Mouse (Mus musculus) forebrain, embryonic 15.5 days (tissue): ENCODE results near the gene Vps13d. TPM values are rescaled to one million over a fixed set of nuclear protein-coding genes. Genes with fewer than 3 reads are reported as not detected.

Experiments used
- ATAC-seq: fragments of 200-750 bp; cut with Nextera tagmentation; replicated peaks from 2 replicates; pipeline ENCODE4 v1.8.0; 2017; ENCODE audit warnings: mild to moderate bottlenecking, moderate TSS enrichment, moderate library complexity
- H3K27ac ChIP-seq: fragments of 300-500 bp; sonication (generic); replicated peaks from 2 replicates; pipeline ENCODE4 v1.5.1; 2015; ENCODE audit warnings: mild to moderate bottlenecking, inconsistent platforms
- H3K27me3 ChIP-seq: fragments of 300-500 bp; sonication (generic); 2 replicates; pipeline ENCODE4 v1.6.1; 2015; ENCODE audit warnings: inconsistent platforms
- H3K36me3 ChIP-seq: fragments of 300-500 bp; sonication (generic); 2 replicates; pipeline ENCODE4 v1.6.1; 2015; ENCODE audit warnings: mild to moderate bottlenecking, inconsistent platforms
- H3K4me1 ChIP-seq: fragments of 300-500 bp; sonication (generic); 2 replicates; pipeline ENCODE4 v1.6.1; 2015; ENCODE audit warnings: inconsistent platforms
- H3K4me2 ChIP-seq: fragments of 300-500 bp; sonication (generic); replicated peaks from 2 replicates; pipeline ENCODE4 v1.6.1; 2015; ENCODE audit warnings: mild to moderate bottlenecking, inconsistent platforms
- H3K4me3 ChIP-seq: fragments of 300-500 bp; sonication (generic); 2 replicates; pipeline ENCODE4 v1.5.1; 2015; ENCODE audit warnings: mild to moderate bottlenecking, inconsistent platforms
- H3K9ac ChIP-seq: fragments of 300-500 bp; sonication (generic); replicated peaks from 2 replicates; pipeline ENCODE4 v1.6.1; 2015; ENCODE audit warnings: mild to moderate bottlenecking, inconsistent platforms
- H3K9me3 ChIP-seq: fragments of 300-500 bp; sonication (generic); 2 replicates; pipeline ENCODE4 v1.6.1; 2016; ENCODE audit warnings: inconsistent platforms
- WGBS: fragments of 180-500 bp; shearing (Covaris S2); methylation state at CpG from one replicate; pipeline ENCODE4 v1.1.7; 2015; ENCODE audit warnings: mixed read lengths; 5-methylcytosine and 5-hydroxymethylcytosine counted together
- polyA plus RNA-seq: library from polyadenylated mRNA; unstranded; fragments of >200 nt; fragmentation: Nextera tagmentation; extraction: Ambion mirVana; gene quantifications from 2 replicates; pipeline ENCODE4 v1.2.1, GENCODE M21; 2015

Vps13d gene
- polyA plus RNA-seq, 1 experiment from 2014 or later = 9.4 TPM

DNA sequence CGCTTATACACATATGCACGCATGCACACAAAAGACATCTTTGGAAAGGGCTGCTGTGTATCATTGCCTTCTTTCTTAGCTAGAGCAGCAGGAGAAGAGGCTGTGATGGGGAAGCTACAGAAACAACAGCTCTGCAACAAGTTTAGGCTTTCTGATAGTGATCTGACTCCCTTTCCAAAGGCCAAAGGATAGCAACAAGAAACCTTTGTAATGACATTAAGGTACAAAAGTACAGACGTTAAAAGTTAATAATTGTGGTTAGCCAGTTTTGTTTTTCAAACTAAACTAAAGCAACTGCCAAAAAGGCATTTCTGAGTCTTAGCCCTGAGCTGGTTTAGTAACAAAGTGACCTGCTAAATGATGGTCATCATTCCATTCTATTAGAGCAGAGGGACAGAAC lies 139.0 kb downstream of the Vps13d start:
- Histone ChIP-seq H3K4me3 (no peak overlapping the region), H3K27me3 (no peaks in the 10 kb centered on the region), H3K9me3 (no peaks in the 10 kb centered on the region), H3K4me2 (no peak overlapping the region), H3K36me3 (peaks cover 54% of the 10 kb centered on the region), H3K9ac (no peak overlapping the region), H3K4me1 (peaks cover 6% of the 10 kb centered on the region), H3K27ac (no peak overlapping the region)
- WGBS = 86% methylated on average over 3 of the region's 3 CpGs
- no peak for ATAC-seq

DNA sequence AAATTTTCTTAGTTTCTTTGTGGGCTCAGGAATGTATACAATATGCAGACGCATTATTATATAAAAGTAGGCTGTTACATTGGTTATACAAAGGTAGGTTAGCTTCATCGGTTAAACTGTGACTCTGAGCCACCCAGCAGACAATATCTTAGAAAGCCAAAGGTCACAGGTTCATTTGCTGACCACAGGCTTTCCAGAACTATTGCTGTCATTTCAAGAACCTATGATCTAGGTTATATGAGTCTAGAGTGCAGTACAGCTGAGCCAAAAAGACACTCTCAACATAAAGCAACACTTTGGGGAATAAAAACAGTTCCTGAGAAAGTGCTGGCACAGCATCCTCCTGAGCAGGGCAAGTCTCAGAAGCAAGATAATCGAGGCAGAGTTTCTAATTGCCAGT lies 140.4 kb downstream of the Vps13d start:
- H3K9ac ChIP-seq = no peak overlapping the region
- no peak for ATAC-seq
- peaks cover 46% of the 10 kb centered on the region for H3K36me3 ChIP-seq
- H3K4me2 ChIP-seq = no peak overlapping the region
- H3K4me1 ChIP-seq = peaks cover 6% of the 10 kb centered on the region
- H3K27ac ChIP-seq = no peak overlapping the region
- H3K27me3 ChIP-seq = no peaks in the 10 kb centered on the region
- no peak overlapping the region for H3K4me3 ChIP-seq
- WGBS = 63% methylated on average over 3 of the region's 3 CpGs
- no peaks in the 10 kb centered on the region for H3K9me3 ChIP-seq

DNA sequence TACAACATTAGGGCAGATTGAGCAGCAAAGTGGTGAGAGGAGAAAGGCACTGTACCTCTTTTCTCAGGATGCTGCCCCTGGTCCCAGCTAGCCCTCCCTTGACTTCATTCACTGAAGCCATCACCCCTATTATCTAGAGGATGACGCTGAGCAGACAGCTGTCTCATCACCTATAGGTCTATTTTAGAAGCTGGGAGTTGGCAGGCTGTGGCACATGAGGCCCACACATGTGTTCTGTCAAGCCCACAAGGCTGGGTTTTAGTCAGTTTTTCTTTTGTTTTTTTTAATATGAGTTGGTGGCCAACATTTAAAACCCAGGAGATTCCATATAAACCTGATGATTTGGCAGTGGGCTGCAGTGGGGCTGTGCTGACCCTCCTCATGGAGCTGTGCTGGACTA lies 142.1 kb downstream of the Vps13d start:
- ATAC-seq = no peak
- Histone ChIP-seq H3K4me3 (no peak overlapping the region), H3K4me2 (no peak overlapping the region), H3K9ac (no peak overlapping the region), H3K9me3 (no peaks in the 10 kb centered on the region), H3K4me1 (peaks cover 6% of the 10 kb centered on the region), H3K27ac (no peak overlapping the region), H3K36me3 (peaks cover 38% of the 10 kb centered on the region), H3K27me3 (no peaks in the 10 kb centered on the region)
- WGBS = 83% methylated on average over 1 of the region's 1 CpGs

DNA sequence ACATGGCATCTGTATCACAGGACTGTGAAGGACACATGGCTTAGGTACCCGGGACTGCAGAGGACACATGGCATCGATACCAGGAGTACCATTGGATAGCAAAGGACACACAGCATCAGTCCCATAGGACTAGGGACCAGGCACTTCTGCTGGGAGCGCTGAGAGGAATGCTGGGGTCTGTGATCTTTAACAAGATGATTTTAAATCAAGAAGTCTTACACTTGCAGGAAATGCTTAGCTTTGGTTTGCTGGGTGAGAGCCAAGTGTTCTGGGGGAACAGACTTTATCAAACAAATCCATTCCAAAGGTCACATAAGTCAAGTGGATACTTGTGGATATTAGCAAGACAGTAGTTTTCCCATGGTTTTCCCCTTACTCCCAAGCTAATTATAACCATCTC lies 142.5 kb downstream of the Vps13d start:
- no peak for ATAC-seq
- Histone ChIP-seq H3K36me3 (peaks cover 38% of the 10 kb centered on the region), H3K27ac (no peak overlapping the region), H3K4me3 (no peak overlapping the region), H3K4me2 (no peak overlapping the region), H3K27me3 (no peaks in the 10 kb centered on the region), H3K9me3 (no peaks in the 10 kb centered on the region), H3K4me1 (peaks cover 6% of the 10 kb centered on the region), H3K9ac (no peak overlapping the region)
- WGBS = 90% methylated on average over 3 of the region's 3 CpGs

DNA sequence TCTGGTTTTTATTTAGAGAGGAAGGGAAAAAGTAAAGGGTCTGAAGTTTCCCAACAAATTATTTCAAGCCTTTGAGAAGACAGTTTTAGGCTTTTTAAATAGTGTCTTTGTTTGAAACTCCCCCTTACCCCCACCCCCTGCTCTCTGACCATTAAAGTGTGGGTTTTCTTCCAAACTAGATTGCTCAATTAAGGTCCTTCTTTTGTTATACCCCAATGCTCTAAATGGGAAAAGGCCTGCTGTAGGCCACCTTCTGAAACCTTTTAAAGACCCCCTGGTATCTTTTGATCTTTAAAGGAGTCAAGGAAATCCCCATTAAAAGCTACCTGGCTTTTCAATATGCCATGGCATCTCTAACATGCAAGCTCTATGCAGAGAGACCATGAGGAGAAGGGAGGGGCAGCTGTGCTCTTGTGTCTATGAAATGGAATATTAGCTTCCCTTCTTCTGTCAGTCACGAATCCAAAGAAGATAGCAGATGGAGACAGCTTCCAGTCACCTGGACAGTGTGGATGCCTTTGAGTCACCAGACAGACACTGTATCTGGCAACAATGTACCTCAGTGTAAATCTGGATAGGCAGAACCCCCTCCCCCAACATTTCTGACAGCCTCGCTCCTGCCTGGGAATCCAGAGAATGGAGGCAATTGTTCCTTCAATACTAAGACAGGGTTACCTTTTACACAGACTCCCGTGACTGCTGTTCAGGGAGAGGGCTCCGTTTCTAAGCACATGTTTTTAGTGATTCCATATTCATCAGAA lies 143.4 kb downstream of the Vps13d start:
- Histone ChIP-seq H3K36me3 (peaks cover 30% of the 10 kb centered on the region), H3K4me2 (no peak overlapping the region), H3K4me3 (no peak overlapping the region), H3K27me3 (no peaks in the 10 kb centered on the region), H3K27ac (0 out of 2 replicates have a peak overlapping the region, but pooled peaks have one; percentile 27), H3K9ac (no peak overlapping the region), H3K4me1 (peaks cover 6% of the 10 kb centered on the region), H3K9me3 (no peaks in the 10 kb centered on the region)
- 25% methylated on average over 4 of the region's 4 CpGs for WGBS
- ATAC-seq = no peak; the same call in 1 of the 2 replicates

DNA sequence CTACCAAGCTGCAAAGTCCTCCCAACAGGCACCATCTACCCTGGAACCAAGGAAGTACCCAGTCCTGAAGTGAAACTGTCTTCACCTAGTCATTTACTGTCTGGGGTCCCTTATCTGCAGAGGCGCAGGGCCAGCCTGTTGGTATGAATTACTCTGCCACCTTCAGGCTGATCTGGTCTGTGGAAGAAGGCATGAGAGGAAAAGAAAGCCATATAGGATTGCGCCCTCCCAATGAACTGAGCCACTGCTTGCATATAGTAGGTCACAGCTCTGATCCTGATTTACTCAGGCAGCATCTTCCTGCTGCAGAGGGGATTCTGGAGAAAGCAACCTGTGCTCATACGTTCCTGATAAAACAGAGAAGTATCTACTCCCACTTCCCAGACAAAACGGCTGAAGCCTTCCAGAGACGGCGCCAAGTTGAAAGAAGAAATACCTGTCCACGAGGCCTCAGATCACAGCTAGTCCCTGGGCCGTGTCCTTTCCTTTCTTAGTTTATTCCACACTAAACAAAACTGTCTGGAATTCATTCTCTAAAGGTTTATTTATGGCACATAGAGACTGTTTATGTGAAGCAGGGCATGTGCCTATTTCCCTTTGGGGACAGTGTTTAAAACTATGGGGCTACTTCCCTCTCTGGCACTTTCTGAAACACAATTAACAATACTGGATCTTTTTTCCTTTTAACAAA lies 144.1 kb downstream of the Vps13d start:
- Histone ChIP-seq H3K4me3 (no peak overlapping the region), H3K4me2 (no peak overlapping the region), H3K27me3 (no peaks in the 10 kb centered on the region), H3K9me3 (no peaks in the 10 kb centered on the region), H3K27ac (no peak overlapping the region), H3K36me3 (peaks cover 24% of the 10 kb centered on the region), H3K9ac (no peak overlapping the region), H3K4me1 (peaks cover 6% of the 10 kb centered on the region)
- ATAC-seq = peak; percentile 54; the same call in 1 of the 2 replicates
- WGBS = 40% methylated on average over 8 of the region's 8 CpGs

DNA sequence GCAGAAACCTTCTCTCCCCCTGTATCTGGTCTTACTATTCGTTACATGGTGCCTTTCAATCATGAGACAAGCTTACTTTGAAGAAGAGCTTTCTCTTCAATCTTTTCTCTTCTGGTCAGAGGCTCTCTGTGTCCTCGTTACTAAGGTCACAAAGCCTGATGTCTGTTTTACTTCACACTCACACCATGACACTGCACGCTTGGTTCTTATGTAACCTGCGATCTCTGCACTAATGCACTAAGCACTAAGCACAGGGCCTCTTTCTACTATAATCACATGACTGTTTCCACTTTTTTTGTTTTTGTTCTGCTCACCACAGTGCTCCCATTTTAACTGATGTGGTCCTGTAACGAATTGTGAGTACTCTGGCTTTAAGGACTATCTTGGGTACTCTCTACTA lies 146.8 kb downstream of the Vps13d start:
- Histone ChIP-seq H3K9ac (no peak overlapping the region), H3K4me1 (peaks cover 6% of the 10 kb centered on the region), H3K27ac (no peak overlapping the region), H3K9me3 (no peaks in the 10 kb centered on the region), H3K4me2 (no peak overlapping the region), H3K4me3 (no peak overlapping the region), H3K27me3 (no peaks in the 10 kb centered on the region), H3K36me3 (peaks cover 32% of the 10 kb centered on the region)
- 78% methylated on average over 5 of the region's 5 CpGs for WGBS
- no peak for ATAC-seq

DNA sequence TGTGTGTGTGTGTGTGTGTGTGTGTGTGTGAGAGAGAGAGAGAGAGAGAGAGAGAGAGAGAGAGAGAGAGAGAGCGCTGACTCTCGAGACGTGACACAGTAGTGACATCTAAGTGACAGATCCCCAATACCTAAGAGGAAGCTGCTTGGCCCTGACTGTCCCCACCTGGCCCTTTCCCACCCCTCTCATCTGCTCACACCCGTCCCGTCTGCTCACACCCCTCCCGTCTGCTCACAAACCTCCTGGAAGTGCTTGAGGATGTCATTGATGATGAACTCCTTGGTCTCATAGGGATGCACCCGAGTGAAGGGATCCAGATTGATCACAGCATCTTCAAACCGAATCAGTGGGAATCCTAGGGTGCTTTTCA lies 148.8 kb downstream of the Vps13d start:
- Histone ChIP-seq H3K27me3 (no peaks in the 10 kb centered on the region), H3K9me3 (no peaks in the 10 kb centered on the region), H3K36me3 (peaks cover 38% of the 10 kb centered on the region), H3K27ac (no peak overlapping the region), H3K4me3 (no peak overlapping the region), H3K4me2 (no peak overlapping the region), H3K4me1 (no peaks in the 10 kb centered on the region), H3K9ac (no peak overlapping the region)
- ATAC-seq = no peak
- WGBS = 89% methylated on average over 8 of the region's 8 CpGs

DNA sequence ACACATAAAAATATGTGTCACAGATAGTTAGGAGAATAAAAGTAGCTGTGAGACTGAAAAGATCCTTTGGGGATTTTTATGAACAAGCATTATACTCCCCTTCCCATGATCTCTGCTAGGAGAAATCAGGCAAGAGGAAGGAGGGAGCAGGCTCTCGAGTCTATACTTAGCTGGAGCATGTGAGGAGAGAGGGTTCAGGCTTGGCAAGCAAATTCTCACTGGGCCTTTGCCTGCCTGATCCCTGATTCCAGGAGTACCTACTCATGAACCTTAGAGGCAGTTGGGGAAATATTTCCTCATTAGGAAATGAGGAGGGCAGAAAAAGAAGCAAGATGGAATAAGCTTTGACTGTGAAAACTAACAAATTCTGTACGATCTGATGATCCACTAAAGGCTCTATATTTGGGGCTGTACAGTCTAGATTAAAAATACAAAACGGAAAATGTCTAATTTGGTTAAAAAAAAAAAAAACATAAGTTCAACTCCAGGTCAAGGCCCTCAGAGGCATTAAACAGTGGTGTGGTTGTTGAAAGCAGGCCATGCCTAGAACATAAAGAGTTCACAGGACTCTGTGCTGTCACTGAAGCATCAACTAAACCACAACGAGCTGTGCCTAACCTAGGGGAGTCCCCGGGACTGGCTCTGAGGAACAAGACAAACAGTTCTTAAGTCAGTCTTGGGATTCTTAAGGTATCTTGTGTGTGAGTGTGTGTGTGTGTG lies 149.3 kb downstream of the Vps13d start:
- H3K27ac ChIP-seq = no peak overlapping the region
- no peak overlapping the region for H3K4me3 ChIP-seq
- no peak overlapping the region for H3K9ac ChIP-seq
- 82% methylated on average over 5 of the region's 5 CpGs for WGBS
- H3K9me3 ChIP-seq = no peaks in the 10 kb centered on the region
- H3K4me2 ChIP-seq = no peak overlapping the region
- H3K4me1 ChIP-seq = no peaks in the 10 kb centered on the region
- no peaks in the 10 kb centered on the region for H3K27me3 ChIP-seq
- peaks cover 38% of the 10 kb centered on the region for H3K36me3 ChIP-seq
- no peak for ATAC-seq

DNA sequence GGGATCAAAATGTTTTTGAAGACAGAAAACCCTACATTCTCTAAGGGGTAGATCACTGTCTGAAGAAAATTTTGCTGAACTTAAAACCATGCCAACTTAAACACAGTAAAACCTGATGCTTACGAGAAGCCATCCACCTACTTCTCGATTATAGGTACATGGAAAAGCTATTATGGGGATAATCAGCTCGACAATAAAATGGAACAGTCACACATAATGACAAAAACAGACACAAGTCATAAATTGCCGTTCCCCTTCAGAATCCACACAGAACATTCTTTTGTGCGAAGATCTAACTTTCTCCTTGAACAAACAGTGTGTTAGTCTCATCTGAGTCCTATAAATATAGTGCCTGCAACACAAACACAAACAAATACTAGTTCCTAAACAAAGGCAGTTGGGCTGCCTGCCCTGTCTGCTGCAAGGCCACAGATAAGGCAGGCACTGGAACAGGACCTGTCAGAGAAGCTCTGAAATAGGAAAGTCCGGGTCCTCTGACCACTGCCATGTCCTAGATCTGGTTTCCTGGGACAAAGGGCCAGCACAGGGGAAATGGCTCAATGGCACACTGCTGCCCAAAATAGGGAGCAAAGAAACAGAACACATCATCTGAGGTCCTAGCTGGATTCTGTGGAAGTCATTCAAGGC lies 153.5 kb downstream of the Vps13d start:
- 91% methylated on average over 6 of the region's 6 CpGs for WGBS
- Histone ChIP-seq H3K9me3 (no peaks in the 10 kb centered on the region), H3K4me1 (no peaks in the 10 kb centered on the region), H3K9ac (no peak overlapping the region), H3K36me3 (peaks cover 41% of the 10 kb centered on the region), H3K4me2 (no peak overlapping the region), H3K4me3 (no peak overlapping the region), H3K27me3 (no peaks in the 10 kb centered on the region), H3K27ac (no peak overlapping the region)
- ATAC-seq = no peak

DNA sequence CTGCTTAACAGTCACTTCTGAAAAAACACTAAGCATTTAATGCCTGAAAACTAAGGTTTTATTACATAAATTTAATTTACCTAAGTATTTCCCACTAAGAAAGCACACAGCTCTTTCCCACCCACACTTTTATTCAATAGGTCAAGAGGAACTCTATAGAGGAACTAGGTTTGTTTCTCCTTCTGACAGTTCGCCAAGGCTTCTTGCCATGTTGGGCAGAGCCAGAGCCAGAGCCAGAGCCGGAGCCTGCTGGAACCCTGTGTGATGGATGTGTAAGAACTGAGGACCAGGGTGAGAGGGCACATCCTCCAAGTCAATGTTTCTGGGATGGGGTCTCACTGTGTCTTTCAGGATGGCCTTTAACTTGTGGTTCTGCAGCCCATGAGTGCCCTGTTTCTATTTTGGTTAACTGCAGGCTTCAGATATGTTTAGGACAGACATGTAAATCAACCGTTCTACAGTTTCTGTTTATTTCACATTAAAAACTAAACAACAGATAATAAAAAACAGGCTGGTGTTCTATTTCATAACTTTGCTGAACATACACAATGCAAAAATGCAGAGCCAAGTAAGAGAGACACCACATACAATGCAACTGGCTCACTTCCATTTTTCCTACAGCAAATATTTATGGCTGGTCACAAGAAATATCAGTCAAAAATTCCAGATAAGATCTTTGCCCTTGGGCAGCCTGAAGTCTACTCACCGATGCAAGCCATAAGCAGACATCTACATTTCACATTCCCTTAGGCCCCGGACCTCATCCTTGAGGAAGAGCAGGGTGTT lies 157.0 kb downstream of the Vps13d start:
- no peaks in the 10 kb centered on the region for H3K9me3 ChIP-seq
- no peak overlapping the region for H3K4me3 ChIP-seq
- WGBS = 87% methylated on average over 5 of the region's 5 CpGs
- no peak overlapping the region for H3K9ac ChIP-seq
- ATAC-seq = no peak
- H3K27me3 ChIP-seq = no peaks in the 10 kb centered on the region
- H3K4me1 ChIP-seq = no peaks in the 10 kb centered on the region
- no peak overlapping the region for H3K4me2 ChIP-seq
- peaks cover 18% of the 10 kb centered on the region for H3K36me3 ChIP-seq
- H3K27ac ChIP-seq = no peak overlapping the region
